Mouse (Mus musculus) testis, adult 2 months (tissue): ENCODE results near the gene Tapt1.

Experiments
- CTCF ChIP-seq: fragments of 200-500 bp; IDR thresholded peaks from 2 replicates; pipeline ENCODE4 v1.5.1; 2012; ENCODE audit warnings: low read depth, mild to moderate bottlenecking, inconsistent platforms, low read length, moderate library complexity; ENCODE audit not compliant: control insufficient read depth, insufficient read depth, insufficient replicate concordance
- POLR2A ChIP-seq: fragments of 200-500 bp; IDR thresholded peaks from 2 replicates; pipeline ENCODE4 v1.6.1; 2012; ENCODE audit warnings: low read depth, mild to moderate bottlenecking, inconsistent platforms, low read length, moderate library complexity; ENCODE audit not compliant: control insufficient read depth

DNA sequence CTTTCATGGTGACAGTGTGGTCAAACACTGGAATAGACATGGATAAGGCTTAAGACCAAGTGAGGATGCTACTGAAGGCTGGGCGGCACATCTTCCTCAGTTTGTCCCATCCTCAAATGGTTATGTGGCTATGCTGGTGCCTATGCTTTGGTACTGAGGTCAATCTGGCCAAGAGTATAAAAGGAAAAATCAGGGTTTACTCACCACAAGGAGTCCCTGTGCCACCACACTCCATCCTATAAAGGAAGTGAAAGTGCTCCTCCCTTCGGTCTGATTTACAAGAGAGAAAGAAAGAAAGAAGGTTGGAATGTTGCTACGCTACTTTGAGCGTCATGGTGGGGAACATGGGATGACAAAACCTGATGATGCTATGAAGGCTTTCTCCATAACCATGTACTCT lies 27.3 kb downstream of the Tapt1 start:
- TF ChIP-seq CTCF = no peak
- TF ChIP-seq POLR2A = no peak
